In genomic region chr15:101491431-101491830, GRCm38 (mm10) we compare ENCODE assay signal across 30 mouse cellular contexts. TPM values are rescaled to one million over a fixed set of nuclear protein-coding genes. Genes with fewer than 3 reads are reported as not detected.
DNase-seq lines count a peak whose midpoint lies in the region; ATAC-seq and TF ChIP-seq lines count a peak whose summit lies in the region.
"Had no signal": no experiment of that assay in that cellular context is flagged by ENCODE, and none has a peak within 500 bp of the region (broad histone marks: within the 10 kb centered on the region; RNA-seq: fewer than 3 reads in every experiment).

TSS of gene Krt83 (minus strand) at chr15:101491512.

- no peaks in the 10 kb centered on the region for H3K9me3 ChIP-seq in midbrain, embryonic 14.5 days (ENCODE audit: control insufficient read depth, low read length)
- no peaks in the 10 kb centered on the region for H3K9me3 ChIP-seq in midbrain, embryonic 16.5 days (replicated peaks; ENCODE audit: control insufficient read depth, low read length, poor library complexity, severe bottlenecking)
- H3K9me3 ChIP-seq: embryonic facial prominence, embryonic 10.5 days; embryonic facial prominence, embryonic 15.5 days; forebrain, embryonic 12.5 days; heart, embryonic 13.5 days; limb, embryonic 13.5 days; midbrain, embryonic 12.5 days; neural tube, embryonic 12.5 days had no signal

- no peak for TF ChIP-seq POLR2A in lung, adult 2 months (IDR thresholded peaks at IDR 0.05; ENCODE audit: borderline replicate concordance, extremely low read depth, low read depth, low read length)

- no peak within 1 kb of the TSS for H3K27ac ChIP-seq in midbrain, embryonic 14.5 days (replicated peaks; ENCODE audit: low read depth, low read length)
- H3K27ac ChIP-seq in midbrain, embryonic 16.5 days (ENCODE audit: low read length), result no peak within 1 kb of the TSS
- H3K27ac ChIP-seq: embryonic facial prominence, embryonic 10.5 days; embryonic facial prominence, embryonic 15.5 days; forebrain, embryonic 12.5 days; heart, embryonic 13.5 days; limb, embryonic 13.5 days; midbrain, embryonic 12.5 days; neural tube, embryonic 12.5 days had no signal

- H3K4me3 ChIP-seq in lung, adult 2 months (replicated peaks; ENCODE audit: extremely low read depth, low read depth, low read length), result no peak within 1 kb of the TSS
- no peak within 1 kb of the TSS for H3K4me3 ChIP-seq in midbrain, embryonic 14.5 days (replicated peaks; ENCODE audit: low read depth, low read length)
- no peak within 1 kb of the TSS for H3K4me3 ChIP-seq in midbrain, embryonic 16.5 days (ENCODE audit: low read depth, low read length)
- H3K4me3 ChIP-seq: embryonic facial prominence, embryonic 10.5 days; embryonic facial prominence, embryonic 15.5 days; forebrain, embryonic 12.5 days; heart, embryonic 13.5 days; limb, embryonic 13.5 days; midbrain, embryonic 12.5 days; myocyte; neural tube, embryonic 12.5 days had no signal

- no peak within 1 kb of the TSS for H3K9ac ChIP-seq in midbrain, embryonic 14.5 days (replicated peaks; ENCODE audit: low read length)
- no peak within 1 kb of the TSS for H3K9ac ChIP-seq in midbrain, embryonic 16.5 days (ENCODE audit: low read depth, low read length)
- H3K9ac ChIP-seq: embryonic facial prominence, embryonic 15.5 days; forebrain, embryonic 12.5 days; forebrain, postnatal 0 days; heart, embryonic 13.5 days; limb, embryonic 13.5 days; midbrain, embryonic 12.5 days; neural tube, embryonic 12.5 days had no signal

- no peaks in the 10 kb centered on the region for H3K27me3 ChIP-seq in midbrain, embryonic 14.5 days (ENCODE audit: control insufficient read depth, insufficient read depth, low read length)
- no peaks in the 10 kb centered on the region for H3K27me3 ChIP-seq in midbrain, embryonic 16.5 days (ENCODE audit: control insufficient read depth, insufficient read depth, low read depth, low read length)
- H3K27me3 ChIP-seq: embryonic facial prominence, embryonic 15.5 days; forebrain, embryonic 12.5 days; limb, embryonic 13.5 days; midbrain, embryonic 12.5 days; neural tube, embryonic 12.5 days had no signal

- DNase-seq in lung, adult 18-20 months, result peak; percentile 11 to 48
- no peak for DNase-seq in lung, adult 2 months
- peak; percentile 9 for DNase-seq in midbrain, embryonic 14.5 days
- peak; percentile 10 for DNase-seq in lung, postnatal 10 days
- no peak for DNase-seq in c-Kit-positive CD71-positive TER-119-positive erythroid progenitor cells, embryonic 14.5 days (ENCODE audit: low spot score)
- DNase-seq in spleen, postnatal 10 days (ENCODE audit: low spot score in 2 of 2), result no peak
- DNase-seq: adrenal gland, postnatal 25 days; cerebellum, adult 8-10 months; cerebellum, postnatal 25 days; forebrain, postnatal 0 days; heart, postnatal 10 days; kidney, adult 9 months; kidney, postnatal 10 days; right cerebral cortex, adult 18-20 months; spleen, adult 18-20 months had no signal

- no peak for ATAC-seq in midbrain, embryonic 14.5 days (ENCODE audit: low FRiP score, low TSS enrichment)
- no peak for ATAC-seq in midbrain, embryonic 16.5 days
- ATAC-seq: CD4-positive, CD25-positive, alpha-beta regulatory T cell, adult 4 months; forebrain, postnatal 0 days; intestine, postnatal 0 days had no signal

- 67% methylated on average over 6 of the region's 6 CpGs for WGBS in lung, adult 2 months
- 63% methylated on average over 6 of the region's 6 CpGs for WGBS in midbrain, embryonic 14.5 days
- 60% methylated on average over 6 of the region's 6 CpGs for WGBS in midbrain, embryonic 16.5 days

- H3K36me3 ChIP-seq in midbrain, embryonic 14.5 days (ENCODE audit: control insufficient read depth, insufficient read depth, low read length), result no peaks in the 10 kb centered on the region
- H3K36me3 ChIP-seq in midbrain, embryonic 16.5 days (ENCODE audit: control insufficient read depth, insufficient read depth, low read length), result no peaks in the 10 kb centered on the region
- H3K36me3 ChIP-seq: embryonic facial prominence, embryonic 10.5 days; embryonic facial prominence, embryonic 15.5 days; forebrain, embryonic 12.5 days; heart, embryonic 13.5 days; limb, embryonic 13.5 days; midbrain, embryonic 12.5 days; neural tube, embryonic 12.5 days had no signal

- H3K4me2 ChIP-seq in midbrain, embryonic 14.5 days (ENCODE audit: low read length), result no peak within 1 kb of the TSS
- no peak within 1 kb of the TSS for H3K4me2 ChIP-seq in midbrain, embryonic 16.5 days (ENCODE audit: low read length)
- H3K4me2 ChIP-seq: embryonic facial prominence, embryonic 15.5 days; forebrain, embryonic 12.5 days; heart, embryonic 13.5 days; limb, embryonic 13.5 days; liver, embryonic 11.5 days; midbrain, embryonic 12.5 days; neural tube, embryonic 12.5 days had no signal

- TF ChIP-seq CTCF in lung, adult 2 months (IDR thresholded peaks at IDR 0.05; ENCODE audit: insufficient read depth, low read length), result no peak

- no peaks in the 10 kb centered on the region for H3K4me1 ChIP-seq in lung, adult 2 months (ENCODE audit: control insufficient read depth, insufficient read depth, low read length)
- H3K4me1 ChIP-seq in midbrain, embryonic 14.5 days (ENCODE audit: control insufficient read depth, insufficient read depth, low read length), result no peaks in the 10 kb centered on the region
- H3K4me1 ChIP-seq in midbrain, embryonic 16.5 days (ENCODE audit: control insufficient read depth, insufficient read depth, low read length), result no peaks in the 10 kb centered on the region
- H3K4me1 ChIP-seq: embryonic facial prominence, embryonic 15.5 days; forebrain, embryonic 12.5 days; midbrain, embryonic 12.5 days; neural tube, embryonic 12.5 days had no signal

RNA-seq across cellular contexts. Expression of gene Krt83, which starts in this region (rescaled TPM):
- 0.06 and 0.25 TPM in 2 replicates for polyA plus RNA-seq in lung, adult 2 months (2012; rRNA removed)
- polyA plus RNA-seq in midbrain, embryonic 14.5 days (2014; fragmentation: Nextera tagmentation; extraction: Ambion mirVana), result not detected in 2 replicates
- polyA plus RNA-seq in midbrain, embryonic 16.5 days (2015; fragmentation: Nextera tagmentation; extraction: Ambion mirVana), result not detected in 2 replicates
- polyA plus RNA-seq: embryonic facial prominence, embryonic 10.5 days; forebrain, embryonic 12.5 days; forebrain, postnatal 0 days; gonadal fat pad, adult 2 months; heart, embryonic 13.5 days; intestine, postnatal 0 days; limb, embryonic 13.5 days; liver, embryonic 11.5 days; midbrain, embryonic 12.5 days; myocyte; neural tube, embryonic 12.5 days; stomach, embryonic 14.5 days; testis, adult 2 months had no signal

Comparison
In these comparisons a context has a peak if more than half of its experiments do, and no peak if none do; other contexts are left out.
1. DNase-seq: peak in lung, adult 18-20 months (2 of 2) and lung, postnatal 10 days (single experiment); none in lung, adult 2 months (single experiment), c-Kit-positive CD71-positive TER-119-positive erythroid progenitor cells, embryonic 14.5 days (single experiment) and spleen, postnatal 10 days (0 of 2).
2. Peak in DNase-seq in midbrain, embryonic 14.5 days; RNA of the gene not detected or under 1 TPM.